Mouse (Mus musculus) forebrain, embryonic 16.5 days (tissue): ENCODE data around the gene Fhod1. TPM values are rescaled to one million over a fixed set of nuclear protein-coding genes. Genes with fewer than 3 reads are reported as not detected.
A peak's percentile ranks its signal among the peaks of the same experiment; 100 is the strongest.

Experiments
- ATAC-seq: fragments of 200-750 bp; cut with Nextera tagmentation; 2 replicates; pipeline ENCODE4 v1.8.0; 2017; ENCODE audit warnings: mild to moderate bottlenecking, moderate library complexity
- H3K27ac ChIP-seq: fragments of 300-500 bp; sonication (generic); 2 replicates; pipeline ENCODE4 v1.5.1; 2014; ENCODE audit warnings: low read length, control low read depth
- H3K27me3 ChIP-seq: fragments of 300-500 bp; sonication (generic); replicated peaks from 2 replicates; pipeline ENCODE4 v1.6.1; 2014; ENCODE audit warnings: low read length; ENCODE audit not compliant: control insufficient read depth, insufficient read depth
- H3K36me3 ChIP-seq: fragments of 300-500 bp; sonication (generic); 2 replicates; pipeline ENCODE4 v1.6.1; 2014; ENCODE audit not compliant: control insufficient read depth, insufficient read depth
- H3K4me1 ChIP-seq: fragments of 300-500 bp; sonication (generic); replicated peaks from 2 replicates; pipeline ENCODE4 v1.6.1; 2014; ENCODE audit warnings: low read length; ENCODE audit not compliant: control insufficient read depth, insufficient read depth
- H3K4me2 ChIP-seq: fragments of 300-500 bp; sonication (generic); 2 replicates; pipeline ENCODE4 v1.6.1; 2014; ENCODE audit warnings: mild to moderate bottlenecking, low read length, control low read depth
- H3K4me3 ChIP-seq: fragments of 300-500 bp; sonication (generic); replicated peaks from 2 replicates; pipeline ENCODE4 v1.5.1; 2014; ENCODE audit warnings: mild to moderate bottlenecking, low read length, control low read depth
- H3K9ac ChIP-seq: fragments of 300-500 bp; sonication (generic); replicated peaks from 2 replicates; pipeline ENCODE4 v1.6.1; 2014; ENCODE audit warnings: low read depth, low read length, control low read depth
- H3K9me3 ChIP-seq: fragments of 300-500 bp; sonication (generic); 2 replicates; pipeline ENCODE4 v1.6.1; 2016; ENCODE audit warnings: low read length; ENCODE audit not compliant: control insufficient read depth
- WGBS: fragments of 180-500 bp; shearing (Covaris S2); extraction: QIAGEN DNeasy Blood & Tissue Kit; methylation state at CpG from one replicate; pipeline ENCODE4 v1.1.7; 2014; 5-methylcytosine and 5-hydroxymethylcytosine counted together
- polyA plus RNA-seq: library from polyadenylated mRNA; unstranded; fragments of >200 nt; fragmentation: Nextera tagmentation; extraction: Ambion mirVana; gene quantifications from 2 replicates; pipeline ENCODE4 v1.2.1, GENCODE M21; 2015

Gene Fhod1
- polyA plus RNA-seq, 1 experiment from 2014 or later, result 0.43 TPM

GRCm38 (mm10) chr8:105341399-105341798, 6.4 kb downstream of the Fhod1 start:
- peaks cover 1% of the 10 kb centered on the region for H3K4me1 ChIP-seq
- H3K27ac ChIP-seq, result no peak overlapping the region
- H3K9me3 ChIP-seq, result no peaks in the 10 kb centered on the region
- H3K36me3 ChIP-seq, result no peaks in the 10 kb centered on the region
- WGBS, result 32% methylated on average over 8 of the region's 8 CpGs
- H3K4me3 ChIP-seq, result no peak overlapping the region
- ATAC-seq, result no peak
- no peak overlapping the region for H3K4me2 ChIP-seq
- H3K9ac ChIP-seq, result no peak overlapping the region
- H3K27me3 ChIP-seq, result no peaks in the 10 kb centered on the region

GRCm38 (mm10) chr8:105339886-105340635, 7.7 kb downstream of the Fhod1 start:
- ATAC-seq, result no peak
- WGBS, result 80% methylated on average over 6 of the region's 6 CpGs
- Histone ChIP-seq H3K27ac (no peak overlapping the region), H3K4me1 (no peaks in the 10 kb centered on the region; the same call in 1 of the 2 replicates), H3K4me3 (no peak overlapping the region), H3K36me3 (no peaks in the 10 kb centered on the region), H3K9me3 (no peaks in the 10 kb centered on the region), H3K4me2 (no peak overlapping the region), H3K27me3 (no peaks in the 10 kb centered on the region), H3K9ac (no peak overlapping the region)

- ATAC-seq, result no peak
- Histone ChIP-seq H3K4me3 (no peak overlapping the region), H3K4me2 (no peak overlapping the region), H3K9ac (no peak overlapping the region), H3K9me3 (no peaks in the 10 kb centered on the region), H3K27ac (no peak overlapping the region), H3K36me3 (no peaks in the 10 kb centered on the region), H3K4me1 (no peaks in the 10 kb centered on the region; the same call in 1 of the 2 replicates), H3K27me3 (no peaks in the 10 kb centered on the region)
- 64% methylated on average over 4 of the region's 4 CpGs for WGBS
These were observed 8.8 kb downstream of the Fhod1 start for GRCm38 (mm10) chr8:105338992-105339391.

- Histone ChIP-seq H3K4me3 (no peak overlapping the region), H3K4me1 (no peaks in the 10 kb centered on the region; the same call in 1 of the 2 replicates), H3K36me3 (peaks cover 4% of the 10 kb centered on the region), H3K9ac (no peak overlapping the region), H3K4me2 (no peak overlapping the region), H3K27ac (no peak overlapping the region), H3K27me3 (no peaks in the 10 kb centered on the region), H3K9me3 (no peaks in the 10 kb centered on the region)
- ATAC-seq, result peak; percentile 43
- WGBS, result 48% methylated on average over 32 of the region's 32 CpGs
These were observed 11.2 kb downstream of the Fhod1 start for GRCm38 (mm10) chr8:105336373-105337130.

- Histone ChIP-seq H3K27me3 (no peaks in the 10 kb centered on the region), H3K4me2 (no peak overlapping the region), H3K4me3 (no peak overlapping the region), H3K9ac (no peak overlapping the region), H3K36me3 (peaks cover 26% of the 10 kb centered on the region), H3K9me3 (no peaks in the 10 kb centered on the region), H3K4me1 (peaks cover under 1% of the 10 kb centered on the region), H3K27ac (no peak overlapping the region)
- no peak for ATAC-seq
- WGBS, result 72% methylated on average over 2 of the region's 2 CpGs
These were observed 15.2 kb downstream of the Fhod1 start for GRCm38 (mm10) chr8:105332523-105332922.

GRCm38 (mm10) chr8:105331931-105332330, 15.8 kb downstream of the Fhod1 start:
- no peaks in the 10 kb centered on the region for H3K9me3 ChIP-seq
- H3K4me1 ChIP-seq, result peaks cover 7% of the 10 kb centered on the region
- WGBS, result 96% methylated on average over 9 of the region's 9 CpGs
- no peaks in the 10 kb centered on the region for H3K27me3 ChIP-seq
- no peak overlapping the region for H3K27ac ChIP-seq
- no peak overlapping the region for H3K4me3 ChIP-seq
- H3K4me2 ChIP-seq, result no peak overlapping the region
- ATAC-seq, result no peak
- H3K9ac ChIP-seq, result no peak overlapping the region
- H3K36me3 ChIP-seq, result peaks cover 26% of the 10 kb centered on the region

- H3K27me3 ChIP-seq, result no peaks in the 10 kb centered on the region
- ATAC-seq, result no peak
- no peak overlapping the region for H3K9ac ChIP-seq
- H3K9me3 ChIP-seq, result no peaks in the 10 kb centered on the region
- H3K4me2 ChIP-seq, result no peak overlapping the region
- no peak overlapping the region for H3K27ac ChIP-seq
- no peak overlapping the region for H3K4me3 ChIP-seq
- H3K4me1 ChIP-seq, result peaks cover 9% of the 10 kb centered on the region
- 95% methylated on average over 22 of the region's 22 CpGs for WGBS
- H3K36me3 ChIP-seq, result peaks cover 26% of the 10 kb centered on the region
These were observed 16.3 kb downstream of the Fhod1 start for GRCm38 (mm10) chr8:105331469-105331868.

GRCm38 (mm10) chr8:105330325-105330724, 17.4 kb downstream of the Fhod1 start:
- no peak overlapping the region for H3K27ac ChIP-seq

GRCm38 (mm10) chr8:105326968-105327367, 20.8 kb downstream of the Fhod1 start:
- 36% methylated on average over 6 of the region's 6 CpGs for WGBS
- peak overlapping the region; percentile 91 for H3K4me3 ChIP-seq
- no peak overlapping the region for H3K27ac ChIP-seq
- peak overlapping the region; percentile 79 for H3K4me2 ChIP-seq
- H3K36me3 ChIP-seq, result peaks cover 26% of the 10 kb centered on the region
- ATAC-seq, result no peak
- no peaks in the 10 kb centered on the region for H3K27me3 ChIP-seq
- peak overlapping the region; percentile 93 for H3K9ac ChIP-seq
- H3K4me1 ChIP-seq, result peaks cover 21% of the 10 kb centered on the region
- H3K9me3 ChIP-seq, result no peaks in the 10 kb centered on the region

More at GRCm38 (mm10) chr8:105330325-105330724, 17.4 kb downstream of the Fhod1 start:
- Histone ChIP-seq H3K9ac (no peak overlapping the region), H3K4me3 (no peak overlapping the region), H3K36me3 (peaks cover 26% of the 10 kb centered on the region), H3K4me1 (peaks cover 13% of the 10 kb centered on the region), H3K4me2 (no peak overlapping the region), H3K27me3 (no peaks in the 10 kb centered on the region), H3K9me3 (no peaks in the 10 kb centered on the region)
- WGBS, result 93% methylated on average over 12 of the region's 12 CpGs
- no peak for ATAC-seq
